Mouse (Mus musculus): ENCODE data around the gene BC005624.
"Not testable (repeated sequence)": the region's sequence is repeated elsewhere in the genome, so short reads cannot be mapped to it uniquely, and the experiment has no call there.

Gene BC005624

DNA sequence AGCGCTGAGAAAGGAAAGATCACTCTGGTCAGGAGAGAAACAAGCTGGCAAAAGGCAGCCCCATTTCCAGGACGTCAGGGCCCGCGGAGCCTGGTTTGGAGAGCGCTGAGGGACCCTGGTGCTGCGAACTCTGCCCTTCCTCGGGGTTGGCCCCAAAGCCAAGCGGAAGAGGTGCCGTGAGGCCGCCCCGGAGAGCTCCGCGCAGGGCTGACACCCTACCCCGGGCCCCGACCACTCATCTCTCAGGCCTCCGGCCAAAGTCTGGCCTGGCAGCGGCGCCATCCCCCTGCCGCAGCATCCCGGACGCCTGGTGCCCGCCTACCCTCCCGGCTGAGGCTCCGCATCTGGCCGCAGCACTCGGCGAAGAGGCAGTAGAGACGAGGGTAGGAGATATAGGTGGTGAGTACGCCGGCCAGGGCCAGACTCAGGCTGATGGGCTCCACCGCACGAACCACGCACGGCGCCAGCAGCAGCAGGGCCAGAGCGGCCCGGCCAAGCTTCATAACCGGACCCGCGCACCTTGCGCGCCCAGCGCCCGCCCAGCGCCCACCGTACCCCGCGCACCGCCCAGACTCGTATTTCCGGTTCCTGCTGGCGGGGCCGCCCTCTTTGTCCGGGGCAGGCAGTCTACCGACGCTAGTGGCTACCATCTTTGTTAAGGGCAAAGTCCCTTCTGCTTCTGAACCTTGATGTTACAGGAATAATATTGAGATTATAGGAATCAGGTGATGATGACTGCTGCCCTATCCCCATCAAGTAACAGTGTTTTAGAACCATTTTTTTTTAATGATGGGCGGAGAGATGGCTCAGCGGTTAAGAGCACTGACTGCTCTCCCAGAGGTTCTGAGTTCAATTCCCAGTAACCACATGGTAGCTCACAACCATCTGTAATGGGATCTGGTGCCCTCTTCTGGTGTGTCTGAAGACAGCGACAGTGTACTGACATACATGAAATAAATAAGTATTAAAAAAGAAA, 14.4 kb downstream of the BC005624 start, which contains the start of gene Tor1a:
Gene Tor1a (minus strand): TSS at position 582 of the 976 bp plus-strand sequence.
- DNase-seq, result peak; percentile 90

DNA sequence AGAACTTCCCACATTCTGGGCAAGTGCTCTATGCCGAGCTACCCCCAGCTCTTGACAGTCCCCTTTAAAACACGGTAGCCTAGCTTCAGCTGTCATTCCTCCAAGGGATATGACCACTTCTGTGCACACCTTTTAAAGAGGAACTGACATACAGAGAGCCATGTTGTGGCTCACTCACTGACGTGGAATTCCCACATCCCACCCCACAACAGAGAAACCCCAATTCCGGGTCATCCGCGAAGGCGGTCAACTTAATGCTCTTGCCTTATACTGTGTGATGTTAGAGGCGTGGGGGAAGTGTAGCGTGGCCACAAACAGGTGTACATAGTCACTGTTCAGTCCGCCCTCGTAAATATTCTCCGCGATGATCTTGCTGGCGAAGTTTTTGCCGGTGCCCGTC, 15.2 kb downstream of the BC005624 start:
- no peak for DNase-seq

DNA sequence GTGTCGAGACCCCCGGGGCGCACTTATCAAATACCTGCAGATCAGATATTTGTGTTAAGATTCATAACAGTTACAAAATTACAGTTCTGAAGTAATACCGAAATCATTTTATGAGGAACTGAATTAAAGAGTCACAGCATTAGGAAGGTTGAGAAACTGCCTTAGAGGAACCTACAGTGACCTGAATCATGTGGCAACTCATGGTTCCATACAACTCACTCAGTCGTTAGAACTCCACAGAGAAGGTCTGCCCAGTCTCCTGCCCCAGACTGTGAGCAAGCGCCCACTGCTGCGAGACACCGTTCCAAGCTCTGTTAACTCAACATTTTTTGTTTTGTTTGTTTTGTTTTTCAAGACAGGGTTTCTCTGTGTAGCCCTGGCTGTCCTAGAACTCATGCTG, 16.4 kb downstream of the BC005624 start:
- no peak for DNase-seq

DNA sequence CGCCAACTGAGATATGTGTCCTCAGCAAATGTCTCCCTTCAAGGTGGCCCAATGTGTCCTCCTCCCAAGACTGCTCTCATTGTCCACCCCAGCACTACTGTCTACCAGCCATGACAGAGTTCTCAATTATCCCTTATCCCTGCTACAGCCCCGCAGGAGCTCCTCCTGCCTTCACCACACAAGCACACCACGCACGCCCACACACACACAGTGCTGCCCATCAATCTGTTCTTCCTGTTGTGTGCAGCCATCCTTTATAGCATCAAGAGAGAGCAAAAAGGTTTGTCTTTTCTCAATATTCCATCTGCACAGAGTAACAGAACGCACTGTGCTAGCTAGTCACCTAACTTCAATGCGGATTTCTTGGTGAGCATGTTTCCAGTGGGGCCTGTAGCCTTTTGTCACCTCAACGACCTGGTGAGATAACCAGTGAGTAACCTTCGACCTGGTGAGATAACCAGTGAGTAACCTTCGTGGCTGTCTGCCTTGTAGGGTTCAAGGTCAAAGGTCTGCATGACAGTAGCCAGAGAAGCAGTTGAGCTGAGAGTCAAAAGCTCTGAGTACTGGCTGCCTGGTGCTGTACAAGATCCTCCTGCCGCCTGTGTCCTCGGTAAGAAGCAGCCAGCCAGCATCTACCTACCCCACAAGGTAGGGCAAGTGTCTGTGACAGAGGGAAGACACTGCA, 19.3 kb downstream of the BC005624 start:
- DNase-seq, result no peak

DNA sequence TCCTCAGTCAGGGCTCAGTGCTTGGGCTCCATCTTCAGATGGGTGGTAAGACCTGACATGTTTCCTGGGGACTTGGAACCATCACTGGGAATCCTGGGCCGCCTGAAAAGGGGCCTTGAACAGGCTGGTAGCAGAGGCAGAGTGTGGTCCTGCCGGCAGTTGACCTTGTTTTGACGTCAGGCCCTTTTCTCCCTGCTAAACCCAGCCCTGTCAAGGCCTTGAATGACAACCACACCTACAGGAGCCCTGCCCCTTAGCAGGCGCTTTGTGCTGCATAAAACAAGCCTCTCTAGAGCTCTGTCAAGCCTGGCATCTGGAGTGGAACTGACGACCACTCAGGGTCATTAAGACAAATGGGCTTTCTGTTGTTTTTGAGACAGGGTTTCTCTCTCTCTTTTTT, 22.1 kb downstream of the BC005624 start:
- no peak for DNase-seq

DNA sequence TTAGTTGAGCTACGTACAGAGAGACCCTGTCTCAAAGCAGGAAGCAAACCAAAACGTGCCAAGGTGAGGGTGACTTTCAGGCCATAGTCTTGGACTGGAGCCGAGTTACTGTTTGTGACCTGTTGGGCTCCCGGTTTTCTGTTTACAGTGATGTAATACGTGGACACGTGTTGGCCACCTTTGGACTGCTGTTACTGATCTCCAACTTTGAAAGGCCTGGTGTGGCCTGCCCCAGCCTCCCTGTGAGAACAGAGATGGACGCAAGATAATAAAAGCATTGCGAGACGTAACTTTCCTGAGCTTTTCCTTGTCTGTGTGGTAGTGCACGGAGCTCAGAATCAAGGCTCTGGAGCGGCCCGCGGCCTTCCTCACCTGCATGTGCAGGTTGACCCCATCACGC, 23.3 kb downstream of the BC005624 start:
- DNase-seq, result peak; percentile 32

DNA sequence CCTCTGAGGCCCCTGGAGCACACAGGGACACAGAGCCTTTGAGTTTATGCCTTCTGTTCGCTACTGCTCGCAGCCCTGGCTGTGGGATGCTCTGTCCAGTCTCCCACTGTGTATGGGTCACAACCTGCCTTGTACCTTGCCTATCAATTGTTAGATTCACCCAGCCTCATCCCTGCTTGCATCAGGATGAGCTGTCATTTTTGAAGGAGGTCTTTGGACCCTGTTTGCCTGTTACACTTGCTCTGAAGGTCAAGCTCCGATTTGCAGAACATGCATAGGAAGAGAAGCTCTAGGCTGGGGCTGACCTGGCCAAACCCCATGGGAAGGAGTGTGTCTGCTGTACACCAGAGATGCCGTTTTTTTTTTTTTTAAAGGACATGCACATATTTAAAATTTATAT, 24.5 kb downstream of the BC005624 start:
- no peak for DNase-seq

DNA sequence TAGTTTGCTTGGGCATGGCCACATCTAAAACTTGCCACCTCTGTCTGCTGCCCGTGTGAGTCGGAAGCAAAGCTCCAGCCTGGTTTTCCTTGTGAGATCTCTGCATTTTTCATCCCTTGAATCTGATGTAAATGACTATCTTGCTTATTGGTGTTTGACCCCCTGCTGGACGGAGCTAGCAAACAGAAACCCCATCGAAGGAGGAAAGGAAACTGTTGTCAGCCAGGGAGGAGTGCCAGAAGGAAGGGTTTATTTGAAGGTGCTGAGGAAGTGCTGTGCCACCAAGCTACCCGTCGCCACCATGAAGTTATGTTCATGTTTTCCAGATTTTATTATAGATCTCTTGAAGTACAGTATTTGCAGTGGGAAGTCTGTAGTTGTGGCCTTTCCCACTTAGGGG, 27.2 kb downstream of the BC005624 start:
- no peak for DNase-seq

DNA sequence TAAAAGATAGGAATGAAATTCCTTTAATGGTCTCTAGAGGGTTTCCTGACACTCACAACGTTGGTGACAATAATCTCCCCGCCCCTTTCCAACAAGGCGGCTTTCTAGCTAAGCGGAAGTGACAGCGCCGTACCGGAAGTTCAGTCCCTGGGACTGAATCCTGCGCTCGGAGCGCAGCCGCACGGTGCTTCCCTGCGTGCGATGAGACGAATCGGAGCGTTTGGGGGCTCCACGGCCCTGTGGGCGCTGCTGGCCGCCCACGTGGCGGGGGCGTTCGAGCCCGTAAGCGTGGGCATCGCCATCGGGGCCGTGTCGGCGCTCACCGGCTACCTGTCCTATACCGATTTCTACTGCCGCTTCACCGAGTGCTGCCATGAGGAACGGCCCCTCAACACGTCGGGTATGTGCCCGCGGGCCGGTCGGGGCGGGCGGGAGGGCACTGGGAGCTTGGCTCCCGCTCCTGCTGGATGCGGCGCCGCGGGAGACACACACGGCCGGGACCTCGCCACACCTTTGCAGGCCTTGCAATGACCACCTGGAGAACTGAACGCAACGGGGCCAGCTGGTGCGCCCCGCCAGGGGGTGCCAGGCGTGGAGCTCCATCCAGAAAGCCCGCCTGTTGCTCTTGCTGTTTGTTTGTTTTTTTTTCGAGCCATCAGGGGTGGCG, 29.0 kb downstream of the BC005624 start, which contains the start of gene Tor1b:
Gene Tor1b (plus strand): TSS at position 136 of the 667 bp plus-strand sequence.
- DNase-seq, result peak; percentile 88

DNA sequence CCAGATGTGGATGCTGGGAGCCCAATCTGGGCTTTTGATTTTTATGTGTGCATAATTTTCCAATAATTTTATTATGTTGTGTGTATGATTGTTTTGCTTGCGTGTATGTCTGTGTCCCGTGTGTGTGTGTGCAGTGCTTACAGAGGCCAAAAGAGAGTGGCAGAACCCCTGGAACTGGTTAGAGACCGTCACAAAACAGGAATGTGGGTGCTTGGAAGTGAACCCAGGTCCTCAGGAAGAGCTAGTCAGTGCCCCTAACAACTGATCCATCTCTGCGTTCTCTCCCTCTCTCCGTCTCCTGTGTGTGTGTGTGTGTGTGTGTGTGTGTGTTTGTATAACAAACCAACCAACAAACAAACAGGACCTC, 29.6 kb downstream of the BC005624 start:
- DNase-seq, result no peak

DNA sequence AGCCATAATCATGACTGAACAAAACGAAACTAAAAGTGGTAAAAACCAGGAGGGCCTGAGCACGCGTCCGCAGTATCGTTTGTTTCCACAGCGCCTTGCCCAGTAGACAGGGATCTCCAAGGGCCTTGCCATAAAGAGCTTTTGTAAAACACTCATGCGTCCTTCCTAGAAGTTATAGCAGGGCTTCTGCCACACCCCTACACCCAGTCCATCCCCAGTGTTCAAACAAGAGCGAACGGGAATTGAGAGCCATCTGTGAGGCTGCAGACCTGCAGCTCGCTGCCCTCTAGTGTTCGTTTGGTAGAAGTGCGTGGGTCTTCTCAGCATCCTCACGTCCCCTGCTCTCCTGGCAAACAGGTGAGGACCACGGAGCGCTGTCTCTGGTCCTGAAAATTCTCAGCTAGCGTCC, 39.4 kb downstream of the BC005624 start:
- DNase-seq, result peak; percentile 75

DNA sequence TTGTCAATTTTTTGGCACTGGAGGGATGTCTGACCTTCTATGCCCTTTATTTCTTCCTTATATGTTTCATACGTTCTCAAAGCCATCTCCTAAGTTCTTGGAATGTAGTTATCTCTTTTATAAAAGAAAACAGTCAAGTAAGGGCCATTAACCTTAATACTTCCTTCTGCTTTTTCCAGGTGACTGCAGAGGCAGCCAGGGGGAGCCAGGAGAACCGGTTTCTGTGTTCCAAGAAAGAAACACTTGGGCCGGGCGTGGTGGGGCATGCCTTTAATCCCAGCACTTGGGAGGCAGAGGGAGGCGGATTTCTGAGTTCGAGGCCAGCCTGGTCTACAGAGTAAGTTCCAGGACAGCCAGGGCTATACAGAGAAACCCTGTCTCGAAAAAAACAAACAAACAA, 39.9 kb downstream of the BC005624 start:
- DNase-seq, result not testable (repeated sequence)

DNA sequence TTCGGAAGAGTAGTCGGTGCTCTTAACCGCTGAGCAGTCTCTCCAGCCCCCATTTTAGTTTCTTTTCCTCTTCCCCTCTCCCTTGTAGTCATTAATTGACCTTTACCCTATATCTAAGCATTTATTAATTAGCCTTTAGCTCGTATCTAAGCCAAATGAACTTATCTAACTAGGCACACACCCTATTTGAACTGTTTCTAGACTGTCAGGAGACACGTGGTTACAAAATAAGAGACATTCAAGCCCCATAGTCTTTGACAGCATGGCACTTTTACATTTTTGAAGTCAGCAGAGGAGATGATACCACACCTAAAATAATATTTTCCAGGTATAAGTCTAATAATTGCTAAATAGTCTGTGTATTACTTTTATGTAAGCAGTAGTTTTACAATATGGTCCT, 40.4 kb downstream of the BC005624 start:
- DNase-seq, result no peak

DNA sequence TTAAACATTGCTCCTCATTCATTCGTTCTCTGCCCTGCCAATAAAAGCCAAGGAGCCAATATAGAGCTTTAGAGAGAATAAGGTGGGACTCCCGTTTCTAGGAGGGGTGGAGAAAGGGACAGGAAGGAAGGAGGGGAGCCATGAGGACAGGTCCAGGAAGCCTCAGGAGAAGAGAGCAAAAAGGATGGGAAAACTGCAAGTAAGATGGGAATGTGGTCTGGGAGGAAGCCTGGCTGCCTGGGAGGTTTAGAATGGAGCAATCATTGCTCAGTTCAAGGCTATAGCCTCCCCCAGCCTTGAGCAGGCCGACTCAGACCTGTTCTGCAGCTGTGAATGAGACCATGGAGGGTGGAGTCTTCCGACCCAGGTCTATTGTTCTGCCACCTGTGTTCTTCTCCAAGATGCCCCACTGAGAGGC, 43.4 kb downstream of the BC005624 start:
- no peak for DNase-seq

DNA sequence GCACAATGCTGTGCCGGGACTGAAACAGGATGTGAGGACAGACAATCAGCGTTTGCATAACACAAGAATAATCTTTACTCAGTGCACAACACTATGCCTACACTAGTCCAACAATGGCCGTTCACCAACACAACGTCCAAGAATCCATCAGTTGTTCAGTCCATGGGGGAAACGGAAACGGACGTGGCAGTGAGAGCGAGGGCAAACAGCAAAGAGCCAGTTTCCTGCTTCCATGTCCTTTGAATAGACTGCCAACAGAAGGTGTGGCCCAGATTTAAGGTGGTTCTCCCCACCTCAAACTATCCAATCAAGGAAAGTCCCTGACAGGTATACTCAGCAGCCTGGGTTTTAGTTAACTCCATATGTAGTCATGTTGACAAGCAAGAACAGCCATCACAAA, 44.3 kb downstream of the BC005624 start:
- no peak for DNase-seq

DNA sequence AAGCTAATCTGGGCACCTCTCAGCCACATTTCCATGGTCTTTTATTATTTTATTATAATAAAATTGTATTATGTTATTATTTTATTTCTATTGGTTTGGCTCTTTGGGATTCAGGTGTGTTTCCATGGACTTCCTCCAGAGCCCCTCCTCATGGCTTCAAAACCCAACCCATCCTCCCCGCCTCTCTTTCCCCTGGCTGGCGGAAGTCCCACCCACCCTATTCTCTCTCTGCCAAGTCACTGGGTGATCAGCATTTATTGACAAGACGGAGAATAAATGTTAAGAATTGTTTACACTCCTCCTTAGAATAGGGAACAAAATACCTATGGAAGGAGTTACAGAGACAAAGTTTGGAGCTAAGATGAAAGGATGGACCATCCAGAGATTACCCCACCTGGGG, 45.2 kb downstream of the BC005624 start:
- no peak for DNase-seq

DNA sequence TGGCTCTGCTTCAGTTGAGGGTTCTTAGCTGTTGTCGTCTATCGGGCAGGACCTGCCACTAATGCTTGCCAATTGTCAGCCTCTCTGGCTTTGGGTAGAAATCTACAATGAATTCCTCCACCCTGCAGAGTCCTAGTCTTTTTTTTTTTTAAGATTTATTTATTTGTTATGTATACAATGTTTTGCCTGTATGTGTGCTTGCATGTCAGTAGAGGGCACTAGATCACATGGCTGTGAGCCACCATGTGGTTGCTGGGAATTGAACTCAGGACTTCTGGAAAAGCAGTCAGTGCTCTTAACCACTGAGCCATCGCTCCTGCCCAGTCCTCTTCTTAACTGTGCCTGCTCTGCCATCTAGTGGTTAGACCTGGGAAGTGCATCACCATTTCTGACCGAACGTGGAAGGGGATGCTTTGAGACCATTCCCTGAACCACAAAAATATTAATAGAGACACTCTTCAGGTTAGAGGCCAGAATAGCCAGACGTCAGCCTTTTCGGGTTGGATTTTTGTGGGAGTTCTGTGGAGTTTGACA, 48.0 kb downstream of the BC005624 start:
- DNase-seq, result peak; percentile 75

DNA sequence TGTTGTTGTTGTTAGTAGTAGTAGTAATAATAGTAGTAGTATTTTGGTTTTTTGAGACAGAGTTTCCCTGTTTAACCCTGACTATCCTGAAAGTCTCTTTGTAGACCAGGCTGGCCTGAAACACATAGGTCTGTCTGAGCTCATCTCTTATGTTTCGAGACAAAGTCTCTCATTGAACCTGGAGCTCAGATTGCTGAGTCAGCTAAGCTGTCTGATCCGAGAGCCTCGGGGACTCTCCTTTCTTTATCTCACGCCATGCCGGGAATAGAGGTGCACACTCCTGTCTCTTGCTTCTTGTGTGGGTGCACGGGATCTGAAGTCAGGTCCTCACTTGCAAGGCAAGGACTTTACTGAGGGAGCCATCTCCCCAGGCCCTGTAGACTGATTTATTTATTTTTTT, 49.0 kb downstream of the BC005624 start:
- DNase-seq, result no peak

DNA sequence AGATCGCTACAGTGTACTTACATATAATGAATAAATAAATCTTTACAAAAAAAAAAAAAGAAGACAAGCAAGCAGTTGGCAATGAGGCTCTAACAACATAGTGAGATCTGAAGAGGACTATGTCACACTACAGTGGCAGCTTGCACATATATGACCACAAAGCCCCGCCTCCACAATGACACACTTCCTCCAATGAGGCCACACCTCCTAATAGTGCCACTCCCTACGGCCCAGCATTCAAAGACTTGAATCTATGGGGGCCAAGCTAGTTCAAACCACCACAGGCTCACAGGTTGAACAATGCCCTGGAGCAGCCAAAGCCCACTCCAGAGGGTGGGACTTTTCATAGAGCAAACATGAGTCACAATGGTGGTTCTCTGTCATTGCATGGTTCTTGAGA, 50.1 kb downstream of the BC005624 start:
- DNase-seq, result no peak

DNA sequence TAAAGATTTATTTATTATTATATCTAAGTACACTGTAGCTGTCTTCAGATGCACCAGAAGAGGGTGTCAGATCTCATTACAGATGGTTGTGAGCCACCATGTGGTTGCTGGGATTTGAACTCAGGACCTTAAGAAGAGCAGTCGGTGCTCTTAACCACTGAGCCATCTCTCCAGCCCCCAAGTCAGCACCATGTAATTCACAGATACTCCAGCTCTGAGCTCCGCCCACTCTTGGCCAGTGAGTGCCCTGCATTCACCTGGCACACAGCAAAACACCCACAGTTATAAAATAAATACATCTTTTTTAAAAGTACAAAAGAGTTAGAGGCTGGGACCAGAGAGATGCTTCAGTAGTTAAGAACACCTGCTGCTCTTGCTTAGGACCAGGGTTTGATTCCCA, 51.2 kb downstream of the BC005624 start:
- not testable (repeated sequence) for DNase-seq

DNA sequence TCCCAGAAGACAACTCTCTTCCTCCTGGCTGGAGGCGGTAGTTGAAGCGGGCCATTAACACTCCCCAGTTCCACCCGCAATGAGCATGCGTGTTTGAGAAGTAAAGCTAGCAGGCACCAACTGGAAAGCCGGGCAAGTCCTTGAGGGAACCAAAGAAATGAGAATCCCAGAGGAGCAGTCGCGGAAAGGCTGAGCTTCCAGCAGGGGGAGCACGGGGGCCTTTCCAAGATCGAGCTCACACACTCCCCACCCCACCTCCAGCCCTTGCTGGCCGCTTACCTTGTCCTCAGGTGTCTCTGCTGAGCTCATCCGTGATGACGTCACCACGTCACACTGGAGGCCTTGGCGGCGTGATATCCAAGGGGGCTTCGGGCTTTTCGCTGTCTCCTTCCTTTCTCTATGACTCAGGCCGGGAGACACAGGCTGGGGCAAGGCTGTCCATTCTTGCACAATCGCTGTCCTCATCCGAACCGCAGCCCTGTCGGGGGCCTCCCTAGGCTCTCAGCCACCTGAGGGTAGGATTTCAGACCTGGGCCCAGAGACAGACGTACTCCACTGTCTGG, 52.4 kb downstream of the BC005624 start, which contains the start of gene Ptges:
Gene Ptges (minus strand): TSS at position 381 of the 563 bp plus-strand sequence.
- peak; percentile 80 for DNase-seq

DNA sequence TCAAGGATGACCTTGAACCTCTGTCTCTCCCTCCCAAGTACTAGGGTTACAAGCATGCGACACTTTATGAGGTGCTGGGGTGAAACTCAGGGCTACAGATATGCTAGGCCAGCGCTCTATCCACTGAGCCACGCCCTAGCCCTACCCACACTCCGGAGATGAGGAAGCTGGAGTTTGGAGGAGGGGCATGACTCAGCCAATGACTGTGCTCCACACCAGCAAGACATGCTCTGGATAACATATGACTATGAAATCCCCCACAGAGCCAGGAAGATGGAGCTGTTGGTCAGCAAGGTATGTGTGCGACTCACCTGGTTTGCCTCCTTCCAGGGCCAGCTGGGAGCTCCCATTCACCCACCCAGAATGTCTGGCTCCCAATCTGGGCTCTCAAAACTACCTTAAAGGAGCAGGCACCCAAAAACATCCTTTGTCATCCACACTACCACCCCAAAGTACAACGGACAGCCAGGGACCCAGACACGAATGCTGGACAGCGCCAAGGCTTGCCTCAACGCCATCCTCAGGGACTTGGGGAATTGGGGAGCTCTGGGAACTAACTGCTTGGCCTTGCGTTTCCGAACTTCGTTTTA, 53.0 kb downstream of the BC005624 start:
- peak; percentile 88 for DNase-seq
